Mouse (Mus musculus) intestine, embryonic 16.5 days (tissue): ENCODE results near the gene Lysmd4. TPM values are rescaled to one million over a fixed set of nuclear protein-coding genes. Genes with fewer than 3 reads are reported as not detected.

ENCODE experiments used
- ATAC-seq: fragments of 200-750 bp; cut with Nextera tagmentation; 2 replicates; pipeline ENCODE4 v1.8.0; 2017; ENCODE audit warnings: moderate TSS enrichment, moderate library complexity
- H3K27ac ChIP-seq: fragments of 300-500 bp; sonication (generic); 2 replicates; pipeline ENCODE4 v1.5.1; 2014; ENCODE audit warnings: mild to moderate bottlenecking, low read length
- H3K27me3 ChIP-seq: fragments of 300-500 bp; sonication (generic); replicated peaks from 2 replicates; pipeline ENCODE4 v1.6.1; 2014; ENCODE audit warnings: low read length, control low read depth, mixed read lengths; ENCODE audit not compliant: control insufficient read depth, insufficient read depth
- H3K36me3 ChIP-seq: fragments of 300-500 bp; sonication (generic); 2 replicates; pipeline ENCODE4 v1.6.1; 2014; ENCODE audit warnings: low read length, control low read depth; ENCODE audit not compliant: control insufficient read depth, insufficient read depth
- H3K4me1 ChIP-seq: fragments of 300-500 bp; sonication (generic); 2 replicates; pipeline ENCODE4 v1.6.1; 2014; ENCODE audit warnings: low read length, control low read depth, mixed read lengths; ENCODE audit not compliant: control insufficient read depth, insufficient read depth
- H3K4me2 ChIP-seq: fragments of 300-500 bp; sonication (generic); 2 replicates; pipeline ENCODE4 v1.6.1; 2014; ENCODE audit warnings: low read depth, low read length, control low read depth
- H3K4me3 ChIP-seq: fragments of 300-500 bp; sonication (generic); 2 replicates; pipeline ENCODE4 v1.5.1; 2014; ENCODE audit warnings: mild to moderate bottlenecking, low read length
- H3K9ac ChIP-seq: fragments of 300-500 bp; sonication (generic); 2 replicates; pipeline ENCODE4 v1.6.1; 2014; ENCODE audit warnings: low read depth, low read length
- H3K9me3 ChIP-seq: fragments of 300-500 bp; sonication (generic); 2 replicates; pipeline ENCODE4 v1.6.1; 2016; ENCODE audit warnings: low read length, control low read depth; ENCODE audit not compliant: control insufficient read depth
- WGBS: fragments of 180-500 bp; shearing (Covaris S2); extraction: QIAGEN DNeasy Blood & Tissue Kit; methylation state at CpG from one replicate; pipeline ENCODE4 v1.1.7; 2014; 5-methylcytosine and 5-hydroxymethylcytosine counted together
- polyA plus RNA-seq: library from polyadenylated mRNA; unstranded; fragments of >200 nt; fragmentation: Nextera tagmentation; extraction: Ambion mirVana; gene quantifications from 2 replicates; pipeline ENCODE4 v1.2.1, GENCODE M21; 2015

Gene Lysmd4
- polyA plus RNA-seq, 1 experiment from 2014 or later = 11.8 TPM

DNA sequence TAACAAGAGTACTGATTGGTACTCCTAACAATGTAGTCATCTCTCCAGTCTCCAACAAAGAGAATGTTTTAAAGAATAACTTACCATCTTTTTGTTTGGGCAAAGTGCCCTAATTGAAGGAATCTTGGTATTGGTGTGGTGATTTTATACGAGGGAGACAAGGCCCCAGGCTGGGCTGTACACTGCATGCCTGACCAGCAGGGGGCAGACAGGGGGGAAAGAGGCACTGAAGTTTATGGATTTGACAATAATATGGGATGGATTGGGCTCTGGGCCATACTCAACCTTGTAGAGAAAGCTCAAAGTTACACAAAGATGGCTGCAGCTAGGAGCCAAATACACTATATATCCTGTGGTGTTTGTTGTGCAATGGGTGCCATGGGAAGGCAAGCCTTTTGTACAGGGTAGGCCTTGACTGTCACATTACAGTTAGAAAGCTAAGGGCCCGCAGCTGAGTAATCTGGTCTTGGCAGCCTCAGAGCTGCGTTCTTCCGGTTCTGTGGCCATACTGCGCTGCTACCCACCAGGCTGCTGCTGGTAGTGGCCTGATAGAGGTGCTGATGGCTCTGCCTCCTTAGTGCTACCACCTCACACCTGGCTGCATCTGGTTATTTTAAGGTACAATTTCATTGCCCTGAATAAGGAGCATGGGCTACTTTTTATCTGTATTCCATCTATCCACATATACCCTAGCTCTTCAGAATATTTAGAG, 6.7 kb downstream of the Lysmd4 start:
- Histone ChIP-seq H3K27me3 (no peaks in the 10 kb centered on the region), H3K4me3 (no peak overlapping the region), H3K9me3 (no peaks in the 10 kb centered on the region), H3K4me1 (peaks cover under 1% of the 10 kb centered on the region; the same call in 1 of the 2 replicates), H3K36me3 (0 out of 2 replicates have a peak, but pooled peaks cover 5% of the 10 kb centered on the region), H3K4me2 (no peak overlapping the region), H3K9ac (no peak overlapping the region), H3K27ac (no peak overlapping the region)
- WGBS = 86% methylated on average over 5 of the region's 5 CpGs
- ATAC-seq = peak; percentile 71

DNA sequence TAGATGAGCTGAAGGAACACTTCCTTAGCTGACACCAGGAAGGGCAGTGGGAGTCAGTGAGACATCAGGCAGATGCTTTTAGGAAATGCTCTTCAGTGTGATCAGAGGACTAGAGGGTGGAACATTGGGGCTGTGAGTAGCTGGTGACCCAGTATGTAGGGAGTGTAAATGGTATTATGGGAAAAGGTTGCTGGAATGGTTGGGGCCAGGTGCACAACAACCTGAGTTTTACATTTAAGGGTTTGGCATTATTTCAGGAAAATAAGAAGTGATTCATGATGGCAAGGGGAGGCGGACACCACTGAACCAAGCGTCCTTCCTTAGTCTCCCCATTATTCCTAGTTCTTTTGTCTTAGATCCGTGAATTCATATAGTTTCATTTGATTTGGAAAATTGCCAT, 7.4 kb downstream of the Lysmd4 start:
- H3K27me3 ChIP-seq = no peaks in the 10 kb centered on the region
- no peak overlapping the region for H3K4me2 ChIP-seq
- H3K4me3 ChIP-seq = no peak overlapping the region
- H3K36me3 ChIP-seq = 0 out of 2 replicates have a peak, but pooled peaks cover 5% of the 10 kb centered on the region
- 86% methylated on average over 3 of the region's 3 CpGs for WGBS
- no peak overlapping the region for H3K27ac ChIP-seq
- no peak overlapping the region for H3K9ac ChIP-seq
- H3K4me1 ChIP-seq = no peaks in the 10 kb centered on the region
- H3K9me3 ChIP-seq = no peaks in the 10 kb centered on the region
- no peak for ATAC-seq

DNA sequence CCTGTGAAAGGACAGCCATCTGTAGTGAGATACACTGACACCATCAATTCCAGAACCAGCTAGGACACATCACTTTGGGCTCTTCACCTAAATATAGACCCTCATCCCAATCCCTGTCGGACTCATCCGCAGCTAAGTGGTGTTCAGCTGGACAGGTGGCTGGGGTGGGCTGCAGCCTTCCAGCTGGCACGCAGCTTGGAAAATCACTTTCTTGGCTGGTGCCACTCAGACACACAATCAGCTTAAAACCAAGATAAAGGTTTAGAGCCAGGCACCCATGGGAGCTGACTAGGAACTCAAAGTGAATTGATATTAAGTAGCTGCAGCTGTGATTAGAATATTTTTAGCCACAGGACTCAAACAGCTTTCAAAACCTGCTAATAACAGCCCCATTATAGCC, 7.9 kb downstream of the Lysmd4 start:
- no peaks in the 10 kb centered on the region for H3K27me3 ChIP-seq

DNA sequence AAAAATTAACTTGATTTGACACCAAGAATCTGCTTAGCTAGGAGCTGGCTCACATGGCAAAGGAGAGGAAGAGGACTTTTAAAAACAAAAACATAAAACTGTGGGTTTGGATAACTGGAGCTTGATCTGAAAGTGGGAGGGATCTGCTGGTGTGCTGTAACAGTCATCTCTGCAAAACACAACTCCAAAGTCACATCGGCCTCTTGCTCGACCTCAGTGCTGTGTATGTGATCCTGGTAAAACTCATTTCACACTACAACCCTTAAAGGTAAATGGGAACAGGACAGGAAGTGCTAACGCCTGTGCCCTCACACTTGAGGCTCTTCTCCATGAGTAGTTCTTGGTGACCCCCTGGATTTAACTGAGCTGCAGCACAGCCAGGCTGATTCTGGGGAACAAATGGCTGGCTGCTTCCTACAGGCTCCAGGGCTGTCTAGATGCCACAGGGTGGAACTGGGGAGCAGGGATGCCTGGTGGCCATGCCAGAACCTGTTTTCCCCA, 8.3 kb downstream of the Lysmd4 start:
- H3K36me3 ChIP-seq = 0 out of 2 replicates have a peak, but pooled peaks cover 9% of the 10 kb centered on the region
- H3K9me3 ChIP-seq = no peaks in the 10 kb centered on the region
- no peak for ATAC-seq
- 81% methylated on average over 3 of the region's 3 CpGs for WGBS
- no peaks in the 10 kb centered on the region for H3K27me3 ChIP-seq
- H3K27ac ChIP-seq = no peak overlapping the region
- H3K9ac ChIP-seq = no peak overlapping the region
- no peaks in the 10 kb centered on the region for H3K4me1 ChIP-seq
- H3K4me3 ChIP-seq = no peak overlapping the region
- H3K4me2 ChIP-seq = no peak overlapping the region

More for the DNA sequence above, 7.9 kb downstream of the Lysmd4 start:
- WGBS = 81% methylated on average over 3 of the region's 3 CpGs
- H3K27ac ChIP-seq = no peak overlapping the region
- no peaks in the 10 kb centered on the region for H3K4me1 ChIP-seq
- H3K36me3 ChIP-seq = 0 out of 2 replicates have a peak, but pooled peaks cover 9% of the 10 kb centered on the region
- H3K9ac ChIP-seq = no peak overlapping the region
- H3K4me3 ChIP-seq = no peak overlapping the region
- H3K4me2 ChIP-seq = no peak overlapping the region
- no peak for ATAC-seq
- no peaks in the 10 kb centered on the region for H3K9me3 ChIP-seq

DNA sequence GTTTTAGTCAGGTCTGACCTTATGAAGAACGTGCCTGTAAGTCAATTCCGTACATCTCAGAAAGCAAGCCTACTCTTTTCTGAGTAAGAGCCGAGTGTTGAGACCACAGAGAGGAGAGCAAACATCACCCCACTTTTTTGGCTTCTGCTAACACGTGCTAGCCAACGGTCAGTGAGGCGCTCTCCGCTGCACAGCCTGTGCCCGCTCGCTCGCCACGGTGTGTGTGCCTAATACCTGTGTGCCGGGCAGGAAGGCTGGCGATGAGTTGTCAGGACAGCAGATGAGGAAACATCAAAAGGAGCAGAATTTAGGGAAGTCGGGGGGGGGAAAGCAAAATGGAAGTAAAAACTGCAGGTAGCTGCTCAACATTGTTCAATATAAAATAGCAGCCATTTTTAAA, 10.2 kb downstream of the Lysmd4 start:
- H3K27me3 ChIP-seq = no peaks in the 10 kb centered on the region
- H3K36me3 ChIP-seq = 0 out of 2 replicates have a peak, but pooled peaks cover 8% of the 10 kb centered on the region
- 91% methylated on average over 14 of the region's 14 CpGs for WGBS
- no peaks in the 10 kb centered on the region for H3K9me3 ChIP-seq
- no peak overlapping the region for H3K9ac ChIP-seq
- ATAC-seq = no peak
- H3K4me3 ChIP-seq = no peak overlapping the region
- H3K4me2 ChIP-seq = no peak overlapping the region
- H3K27ac ChIP-seq = no peak overlapping the region
- H3K4me1 ChIP-seq = no peaks in the 10 kb centered on the region

DNA sequence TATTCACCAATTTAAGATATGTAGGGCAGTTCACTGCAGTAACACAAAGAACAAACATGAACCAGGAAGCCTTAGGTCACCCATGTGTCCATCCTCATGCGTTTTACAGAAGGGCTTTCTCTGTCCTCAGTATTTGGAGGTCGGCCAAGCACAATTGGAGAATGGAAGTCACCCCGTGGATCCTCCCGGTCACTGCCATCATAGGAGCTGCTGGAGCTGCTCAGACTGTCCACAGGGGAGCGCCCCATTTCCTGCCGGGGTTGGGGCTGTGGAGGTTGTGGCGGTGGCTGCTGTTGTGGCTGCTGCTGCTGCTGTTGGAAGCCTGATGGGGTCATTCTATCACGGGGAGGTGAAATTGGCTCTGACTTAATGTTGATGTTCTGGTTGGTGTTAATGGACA, 12.5 kb downstream of the Lysmd4 start:
- H3K36me3 ChIP-seq = peaks cover 10% of the 10 kb centered on the region; the same call in 1 of the 2 replicates
- no peaks in the 10 kb centered on the region for H3K4me1 ChIP-seq
- no peaks in the 10 kb centered on the region for H3K9me3 ChIP-seq
- no peak overlapping the region for H3K27ac ChIP-seq
- H3K27me3 ChIP-seq = no peaks in the 10 kb centered on the region
- WGBS = 70% methylated on average over 8 of the region's 8 CpGs
- no peak overlapping the region for H3K4me2 ChIP-seq
- H3K9ac ChIP-seq = no peak overlapping the region
- ATAC-seq = no peak
- H3K4me3 ChIP-seq = no peak overlapping the region

DNA sequence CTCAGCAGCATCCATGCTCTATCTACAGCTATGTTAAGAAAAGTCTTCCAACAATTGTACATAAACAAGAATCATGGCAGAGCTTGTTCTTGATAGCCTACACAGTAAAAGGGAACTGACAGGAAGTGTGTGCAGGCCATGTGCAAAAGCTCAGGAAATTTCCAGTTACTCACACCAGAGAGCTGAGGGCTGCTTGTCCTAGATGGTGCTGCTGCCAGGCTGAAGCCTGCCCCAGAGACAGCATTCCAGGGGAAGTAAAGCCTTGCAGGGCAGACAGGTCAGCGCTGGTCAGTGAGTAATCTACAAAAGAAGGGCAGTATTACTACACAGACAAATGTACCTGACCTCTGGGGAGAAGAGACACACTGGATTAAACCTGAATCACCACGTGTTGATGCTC, 14.0 kb downstream of the Lysmd4 start:
- Histone ChIP-seq H3K36me3 (peaks cover 10% of the 10 kb centered on the region; the same call in 1 of the 2 replicates), H3K4me2 (no peak overlapping the region), H3K4me3 (no peak overlapping the region), H3K4me1 (no peaks in the 10 kb centered on the region), H3K27ac (no peak overlapping the region), H3K9ac (no peak overlapping the region), H3K9me3 (no peaks in the 10 kb centered on the region), H3K27me3 (no peaks in the 10 kb centered on the region)
- 93% methylated on average over 2 of the region's 2 CpGs for WGBS
- no peak for ATAC-seq

DNA sequence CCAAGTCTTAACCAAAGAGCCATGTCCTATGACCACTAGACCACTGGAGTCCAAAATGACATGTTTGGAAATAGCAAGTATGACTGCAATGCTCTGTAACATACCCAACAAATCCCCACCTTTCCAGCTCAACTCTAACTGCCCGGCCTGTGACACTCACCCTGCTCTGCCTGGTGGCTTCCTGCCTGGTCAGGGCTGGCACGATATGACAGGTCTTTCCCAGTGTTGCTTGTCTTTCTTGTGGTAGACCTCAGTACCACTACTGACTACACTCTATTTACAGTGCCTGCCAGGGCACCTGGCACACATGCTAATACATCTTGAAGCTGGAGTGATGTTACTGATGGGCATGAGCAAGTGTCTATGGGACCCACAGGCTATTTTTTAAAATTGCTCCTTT, 15.4 kb downstream of the Lysmd4 start:
- no peak overlapping the region for H3K4me3 ChIP-seq
- no peaks in the 10 kb centered on the region for H3K4me1 ChIP-seq
- H3K27me3 ChIP-seq = no peaks in the 10 kb centered on the region
- no peak for ATAC-seq
- no peaks in the 10 kb centered on the region for H3K9me3 ChIP-seq
- no peak overlapping the region for H3K27ac ChIP-seq
- H3K9ac ChIP-seq = no peak overlapping the region
- peaks cover 8% of the 10 kb centered on the region; the same call in 1 of the 2 replicates for H3K36me3 ChIP-seq
- H3K4me2 ChIP-seq = no peak overlapping the region
- 96% methylated on average over 2 of the region's 2 CpGs for WGBS

DNA sequence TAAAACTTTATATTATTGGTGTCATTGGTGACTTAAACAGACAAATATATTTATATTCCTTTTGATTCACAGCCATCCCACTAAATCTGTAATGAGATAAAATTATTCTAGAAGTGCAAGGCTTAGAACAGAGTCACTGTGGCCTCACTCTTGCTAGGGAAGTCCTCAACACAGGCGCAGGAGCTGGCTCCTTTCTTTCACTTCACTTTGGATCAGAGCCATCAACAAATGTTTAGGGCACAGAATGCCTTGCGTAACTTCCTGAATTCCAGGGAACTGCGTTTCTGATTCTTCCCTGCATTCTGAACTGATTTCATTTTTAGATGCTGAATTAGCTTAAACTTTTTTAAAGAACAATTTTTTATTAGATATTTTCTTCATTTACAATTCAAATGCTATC, 19.6 kb downstream of the Lysmd4 start:
- no peaks in the 10 kb centered on the region for H3K4me1 ChIP-seq
- no peak overlapping the region for H3K27ac ChIP-seq
- no peaks in the 10 kb centered on the region for H3K9me3 ChIP-seq
- H3K9ac ChIP-seq = no peak overlapping the region
- peaks cover 3% of the 10 kb centered on the region; the same call in 1 of the 2 replicates for H3K36me3 ChIP-seq
- H3K4me3 ChIP-seq = no peak overlapping the region
- 57% methylated on average over 3 of the region's 3 CpGs for WGBS
- no peak overlapping the region for H3K4me2 ChIP-seq
- no peaks in the 10 kb centered on the region for H3K27me3 ChIP-seq
- ATAC-seq = no peak
